Mouse (Mus musculus) monocyte, adult 2 months (primary cell): ENCODE measurements around the gene Hid1.
A peak's percentile ranks its signal among the peaks of the same experiment; 100 is the strongest.

Experiments used
- DNase-seq, 2 experiments: peaks; one replicate each; pipeline ENCODE4 v3.0.0; 2022; ENCODE audit warnings: low spot score in 2 of 2, low read depth in 1 of 2

Gene Hid1

DNA sequence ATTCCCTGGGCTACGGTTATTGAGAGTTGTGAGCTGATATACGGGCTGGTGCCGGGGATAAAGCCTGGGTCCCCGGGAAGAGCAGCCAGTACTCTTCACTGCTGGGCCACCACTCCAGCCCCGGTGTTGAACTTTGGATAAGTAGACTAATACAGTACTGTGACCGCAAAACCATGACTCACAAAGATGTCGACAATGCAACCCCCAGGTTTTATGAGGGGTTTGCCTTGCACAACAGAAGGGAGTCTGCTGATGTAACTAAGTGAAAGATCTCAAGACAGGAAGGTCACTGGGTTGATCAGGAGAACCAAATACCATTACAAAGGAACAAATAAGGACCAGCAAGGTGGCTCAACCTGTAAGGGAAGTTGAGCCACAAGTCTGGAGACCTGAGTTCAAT is 9.2 kb upstream of the Hid1 start:
- no peak for DNase-seq

DNA sequence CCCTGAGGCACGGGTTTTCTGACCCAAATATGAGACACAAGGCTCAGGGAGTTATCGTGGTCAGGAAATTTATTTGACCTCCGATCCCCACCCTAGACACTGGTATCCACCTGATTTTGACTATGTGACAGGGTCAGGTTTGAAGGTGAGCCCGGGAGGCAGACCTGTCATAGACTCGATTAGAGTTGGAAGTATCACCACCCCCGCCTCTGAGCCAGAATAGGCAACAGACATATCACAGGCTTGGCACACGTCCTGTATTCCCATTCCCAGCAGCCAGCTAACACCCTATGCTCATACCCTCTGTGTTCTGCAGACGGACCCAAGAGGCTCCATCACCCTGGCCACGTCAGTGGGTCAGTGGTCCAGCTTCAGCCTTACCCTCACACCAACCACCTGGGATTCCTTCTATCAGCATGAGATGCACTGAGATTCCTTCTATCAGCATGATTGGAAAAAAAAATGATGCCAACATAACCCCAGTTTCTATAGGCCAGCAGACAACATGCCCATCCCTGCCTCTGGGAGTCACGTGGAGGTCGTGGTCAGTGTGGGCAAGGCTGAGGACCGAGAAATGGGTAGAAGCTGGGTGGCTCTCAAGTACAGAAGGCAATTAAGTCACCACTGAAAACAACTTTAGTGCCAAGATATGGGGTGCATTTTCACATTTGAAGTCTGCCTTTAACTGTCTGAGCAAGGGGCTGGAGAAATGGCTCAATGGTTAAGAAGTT is 7.3 kb upstream of the Hid1 start:
- no peak for DNase-seq

DNA sequence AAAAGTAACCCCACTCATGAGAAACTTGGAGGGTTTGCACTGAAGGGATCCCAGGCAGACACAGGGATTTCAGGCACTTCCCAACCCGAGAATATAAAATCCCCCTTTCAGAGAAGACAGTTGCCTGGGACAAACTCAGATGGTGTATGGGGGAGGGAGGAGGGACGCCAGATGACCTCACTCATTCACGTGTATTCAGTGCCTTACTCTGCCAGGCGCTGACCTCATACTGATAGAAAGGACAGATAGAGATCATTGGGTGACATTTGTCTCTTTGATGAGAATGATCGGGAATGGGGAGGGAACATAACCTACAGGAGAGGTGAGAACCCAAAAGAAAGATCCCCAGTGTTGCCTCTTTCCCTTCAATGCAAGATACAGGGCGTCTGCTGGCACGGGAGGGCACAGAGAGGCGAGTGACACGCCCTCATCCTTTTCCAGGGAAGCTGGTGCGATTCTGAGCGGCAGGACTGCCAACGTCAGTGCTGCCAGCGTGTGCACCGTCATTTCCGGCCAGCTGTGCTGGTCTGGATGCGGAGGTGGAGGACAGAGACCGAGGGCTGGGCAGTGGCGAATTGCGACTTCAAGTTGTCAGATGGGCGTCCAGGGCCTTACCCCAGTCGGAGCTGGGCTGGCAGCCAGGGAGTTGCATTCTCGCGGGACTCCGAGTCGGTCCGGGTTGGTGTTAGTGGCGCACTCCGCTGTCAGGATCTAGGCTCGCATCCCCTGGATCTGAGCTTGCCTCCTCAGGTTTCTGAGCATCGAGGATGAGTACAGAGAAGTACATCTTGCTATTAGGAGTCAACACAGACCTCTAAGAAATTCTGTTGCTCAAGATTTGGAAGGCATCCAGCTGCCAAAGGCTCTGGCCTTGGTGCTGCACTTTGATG is 6.5 kb upstream of the Hid1 start:
- no peak for DNase-seq

DNA sequence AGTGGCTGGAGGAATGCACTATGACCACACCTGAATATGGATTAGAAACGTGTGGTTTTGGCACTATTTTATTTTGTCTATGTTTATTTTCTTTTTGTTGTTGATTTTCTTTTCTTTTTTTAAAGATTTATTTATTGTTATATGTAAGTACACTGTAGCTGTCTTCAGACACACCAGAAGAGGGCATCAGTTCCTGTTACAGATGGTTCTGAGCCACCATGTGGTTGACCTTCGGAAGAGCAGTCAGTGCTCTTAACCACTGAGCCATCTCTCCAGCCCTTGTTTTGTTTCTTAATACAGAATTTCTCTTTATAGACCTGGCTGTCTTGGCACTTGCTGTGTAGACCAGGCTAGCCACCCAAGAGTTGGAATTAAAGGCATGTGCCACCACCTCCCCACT is 5.2 kb upstream of the Hid1 start:
- no peak for DNase-seq

DNA sequence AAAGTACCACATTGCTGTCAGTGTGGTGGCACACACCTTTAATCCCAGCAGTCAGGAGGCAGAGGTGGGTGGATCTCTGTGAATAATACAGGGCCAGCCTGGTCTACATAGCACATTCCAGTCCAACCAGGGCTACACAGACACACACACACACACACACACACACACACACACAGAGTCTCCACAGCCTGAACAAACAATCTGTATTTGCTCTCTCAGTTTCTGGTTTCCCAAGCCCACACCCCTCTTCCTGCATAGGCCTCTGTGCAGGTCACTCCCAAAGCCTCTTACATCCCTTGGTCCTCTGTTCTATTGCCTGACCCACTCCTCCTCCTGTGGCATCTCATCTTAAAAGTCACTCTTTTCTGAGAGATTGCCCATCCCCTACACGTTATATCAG is 4.5 kb upstream of the Hid1 start:
- no peak for DNase-seq

DNA sequence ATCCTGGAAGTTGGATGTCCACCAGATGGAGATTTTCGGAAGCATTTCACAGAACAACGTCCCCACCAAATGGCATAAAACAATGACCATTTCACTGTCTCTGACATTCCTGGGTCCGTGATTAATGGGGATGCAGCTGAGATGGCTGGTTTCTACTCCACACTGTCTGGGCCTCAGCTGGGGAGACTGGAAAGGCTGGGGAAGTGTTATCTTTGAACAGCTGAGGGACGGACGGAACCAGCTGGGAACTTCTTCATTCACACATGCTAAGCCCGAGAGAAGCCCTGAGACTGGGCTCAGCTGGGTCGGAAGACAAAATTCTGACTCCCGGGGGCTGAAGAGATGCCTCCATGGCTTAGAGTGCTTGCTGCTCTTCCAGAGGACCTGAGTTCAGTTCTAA is 3.8 kb upstream of the Hid1 start:
- DNase-seq: no peak

DNA sequence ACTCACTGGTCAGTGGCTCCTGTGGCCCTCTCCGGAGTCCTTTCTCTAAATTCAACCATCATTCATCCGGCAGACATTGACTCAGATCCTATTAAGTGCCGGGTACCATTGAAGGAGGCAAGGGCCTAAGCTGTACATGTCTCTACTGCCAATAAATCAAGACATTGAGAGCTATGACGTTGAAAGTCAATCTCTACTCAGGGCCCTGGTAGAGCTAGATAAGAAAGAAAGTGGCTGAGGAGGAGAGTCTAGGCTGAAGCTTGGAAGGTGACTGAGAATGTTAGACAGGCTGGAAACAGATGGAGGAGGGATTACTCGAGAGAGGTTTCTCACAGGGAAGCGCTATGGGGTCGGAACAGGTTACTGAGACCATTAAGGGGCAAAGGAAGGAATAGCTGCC is 2.8 kb upstream of the Hid1 start:
- DNase-seq: no peak

DNA sequence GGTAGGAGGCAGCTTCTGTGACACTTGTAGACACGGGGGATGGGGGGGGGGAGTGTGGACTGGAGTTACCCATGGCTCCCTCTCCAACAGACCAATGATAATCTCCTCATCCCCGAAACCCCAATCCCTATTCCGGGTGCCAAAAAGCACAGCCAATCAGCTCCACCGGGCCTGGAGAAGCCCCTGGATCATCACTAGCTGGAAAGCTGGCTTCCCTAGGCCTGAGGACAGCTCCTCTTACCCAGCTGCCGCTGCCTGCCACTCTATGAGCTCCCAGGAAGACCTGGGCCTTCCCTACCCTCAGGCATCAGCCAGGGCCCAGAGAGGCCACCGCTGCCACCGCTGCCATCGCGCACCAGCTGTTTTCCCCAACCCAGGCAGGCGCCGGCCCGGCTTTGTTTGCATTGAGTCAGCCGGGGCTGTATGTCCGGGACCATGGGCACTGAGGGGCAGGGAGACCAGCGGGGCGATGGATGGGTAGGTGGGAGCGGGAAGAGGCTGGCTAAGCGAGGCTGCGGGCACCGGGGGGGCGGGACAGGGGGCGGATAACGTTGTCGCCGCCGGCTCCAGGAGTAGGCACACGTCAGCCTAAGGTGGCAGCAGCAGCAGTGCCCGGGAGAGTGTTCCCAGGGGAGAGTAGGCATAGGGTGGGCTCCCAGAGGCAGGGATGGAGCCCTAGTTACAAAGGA is 706 bp downstream of the Hid1 start:
- no peak for DNase-seq

DNA sequence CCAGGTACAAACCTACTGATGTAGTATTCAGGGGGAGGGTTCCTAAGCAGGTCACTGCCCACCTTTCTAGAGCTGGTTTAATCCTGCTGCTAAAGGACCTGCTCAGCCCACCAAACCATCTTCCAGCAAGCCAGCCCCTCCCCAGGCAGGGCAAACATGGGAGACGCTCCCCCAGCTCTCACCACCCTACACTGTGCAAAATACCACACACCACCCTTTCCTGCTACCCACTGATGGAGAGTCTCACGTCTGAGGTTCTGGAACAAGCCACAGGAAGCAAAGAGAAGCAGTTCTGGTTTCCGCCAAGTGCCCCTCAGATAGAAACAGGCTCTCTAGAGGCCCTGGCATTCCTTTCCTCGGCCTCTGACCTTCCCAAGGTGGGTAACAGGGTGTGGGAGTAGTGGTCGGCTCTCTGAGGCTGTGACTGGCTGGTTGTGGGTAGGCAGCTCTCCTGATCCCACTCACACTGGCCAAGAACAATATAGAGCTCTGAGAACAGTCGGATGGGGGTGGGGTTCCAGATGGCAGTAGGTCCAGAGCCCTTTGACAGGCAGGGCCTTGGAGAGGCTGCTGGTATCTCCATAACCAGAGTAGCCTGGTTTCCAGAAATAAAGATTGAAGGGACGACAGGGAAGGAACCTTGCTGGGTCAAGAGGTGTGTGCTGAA is 1.4 kb downstream of the Hid1 start:
- no peak for DNase-seq

DNA sequence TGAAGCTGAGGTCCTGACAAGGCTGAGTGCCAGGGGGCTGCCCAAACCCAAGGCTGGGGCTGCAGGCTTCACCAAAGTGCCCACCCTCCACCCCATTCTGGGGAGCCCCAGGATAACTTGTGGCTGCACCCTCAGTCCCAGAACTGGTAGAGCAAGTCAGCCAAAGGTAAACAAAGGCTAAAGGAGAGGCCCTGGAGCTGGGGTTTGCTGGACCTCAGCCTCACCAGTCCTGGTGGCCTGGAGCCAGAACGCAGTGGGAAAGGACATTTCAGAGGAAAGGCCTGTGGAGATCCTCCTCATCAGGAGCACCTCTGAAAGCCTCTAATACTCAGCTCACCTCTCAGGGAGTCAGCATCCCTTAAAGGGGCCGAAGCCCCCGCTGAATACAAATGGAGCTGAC is 3.4 kb downstream of the Hid1 start:
- no peak for DNase-seq

DNA sequence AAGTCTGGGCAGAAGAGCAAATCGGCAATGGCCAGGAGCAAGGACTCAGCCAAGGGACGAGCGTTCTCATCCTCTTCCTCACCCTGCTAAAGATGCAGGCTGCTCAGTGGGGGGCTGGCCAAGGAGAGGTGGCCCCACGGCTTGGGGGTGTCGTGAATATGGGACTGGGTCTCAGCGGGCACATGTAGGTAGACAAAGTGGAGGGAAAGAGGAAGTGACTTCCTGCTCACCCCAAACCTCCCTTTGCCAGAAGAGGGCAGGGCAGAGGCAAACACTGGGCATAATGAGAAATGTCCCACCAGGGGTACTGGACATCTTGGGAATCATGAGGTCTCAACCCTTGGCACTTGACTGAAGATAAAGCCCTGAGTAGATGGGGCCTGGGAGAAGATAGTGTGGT is 7.8 kb downstream of the Hid1 start:
- DNase-seq: no peak

DNA sequence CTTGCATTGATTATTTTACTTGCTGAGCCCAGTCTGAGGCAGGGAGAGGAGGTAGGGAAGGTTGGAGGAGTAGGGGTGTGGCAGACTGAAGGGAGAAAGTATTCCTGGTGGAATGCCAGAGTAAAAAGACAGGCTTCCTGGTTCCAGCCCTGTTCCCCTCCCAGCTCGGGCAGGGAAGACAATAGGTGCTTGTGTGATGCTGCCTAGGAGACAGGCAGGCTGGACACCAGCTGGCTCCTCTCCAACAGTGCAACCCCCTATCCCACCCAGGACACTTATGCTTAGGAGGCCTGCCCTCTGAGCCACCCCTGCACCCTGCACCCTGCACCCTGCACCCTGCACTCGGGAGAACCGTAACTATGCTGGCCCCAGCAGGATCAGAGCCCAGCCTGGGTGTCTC is 8.3 kb downstream of the Hid1 start:
- DNase-seq: no peak

DNA sequence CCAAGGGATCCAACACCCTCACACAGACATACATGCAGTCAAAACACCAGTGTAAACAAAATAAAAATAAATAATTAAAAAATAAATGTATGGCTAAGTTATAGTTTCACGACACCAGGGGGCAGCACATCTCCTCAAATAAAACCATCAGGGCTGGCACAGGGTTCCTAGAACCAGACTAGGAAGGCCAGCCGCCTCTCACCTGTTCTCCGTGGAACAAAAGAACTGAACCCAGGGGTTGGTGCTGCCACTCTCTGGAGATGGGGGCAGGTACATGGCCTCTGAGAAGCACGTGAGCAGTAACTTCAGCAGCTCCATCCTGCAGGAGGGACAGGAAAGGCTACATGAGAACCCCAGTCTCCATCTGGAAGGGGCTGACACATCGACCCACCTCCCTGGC is 9.1 kb downstream of the Hid1 start:
- peak in 1 of 2 experiments; percentile 38 for DNase-seq

DNA sequence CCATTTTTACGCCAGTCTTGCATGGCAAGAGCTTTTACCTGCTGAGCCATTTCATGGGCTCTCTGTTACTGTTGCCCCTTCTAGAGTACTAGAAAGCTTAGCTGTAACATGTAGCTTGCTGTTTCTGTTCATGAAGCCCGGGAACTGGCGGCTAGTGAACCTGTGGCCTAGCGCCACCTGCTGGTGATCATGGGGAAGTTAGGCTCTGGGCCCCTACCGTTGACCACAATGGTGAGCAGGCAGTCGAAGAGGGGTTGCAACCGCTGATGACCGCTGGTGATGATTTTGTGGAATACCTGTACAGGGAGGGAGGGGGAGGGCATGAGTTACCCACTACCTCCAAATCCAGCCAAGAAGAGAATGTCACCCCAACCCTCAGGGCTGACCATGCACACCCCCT is 13.4 kb downstream of the Hid1 start:
- DNase-seq: peak in 1 of 2 experiments; percentile 36

DNA sequence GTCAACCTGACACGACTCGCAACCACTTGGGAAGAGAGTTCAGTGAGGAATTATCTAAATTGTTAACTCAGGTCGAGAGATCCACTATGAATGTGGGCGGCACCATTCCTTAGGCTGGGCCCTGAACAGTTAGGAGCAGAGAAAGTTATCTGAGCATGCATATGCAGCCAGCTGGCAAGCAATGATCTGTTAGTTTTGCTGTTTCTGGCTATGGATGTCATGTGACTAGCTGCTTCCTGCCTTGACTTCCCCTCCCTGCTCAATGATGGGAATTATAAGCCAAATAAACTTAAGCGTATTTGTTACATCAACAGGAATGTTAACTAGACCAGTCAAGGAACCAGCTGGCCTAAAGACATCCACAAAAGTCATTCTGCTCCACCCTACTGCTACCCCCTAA is 14.2 kb downstream of the Hid1 start:
- DNase-seq: no peak

DNA sequence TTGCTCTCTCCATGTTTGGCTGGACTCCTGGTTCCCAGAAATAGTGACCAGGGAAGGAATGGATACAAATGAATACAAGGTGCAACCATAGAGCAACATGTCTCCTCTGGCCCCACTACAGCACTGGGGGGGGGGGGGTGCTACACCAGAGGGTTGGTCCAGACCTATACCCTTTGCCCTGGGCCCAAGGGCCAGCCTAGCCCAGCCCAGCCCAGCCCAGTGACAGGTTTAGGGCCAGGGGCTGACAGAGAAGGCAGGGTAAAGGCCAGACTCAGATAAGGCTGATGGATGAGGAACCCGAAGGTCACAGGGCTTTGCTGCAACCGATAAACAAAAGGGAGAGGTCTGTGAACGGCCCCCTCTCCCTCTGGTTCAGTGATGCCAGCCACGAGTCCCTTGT is 17.6 kb downstream of the Hid1 start:
- DNase-seq: no peak

DNA sequence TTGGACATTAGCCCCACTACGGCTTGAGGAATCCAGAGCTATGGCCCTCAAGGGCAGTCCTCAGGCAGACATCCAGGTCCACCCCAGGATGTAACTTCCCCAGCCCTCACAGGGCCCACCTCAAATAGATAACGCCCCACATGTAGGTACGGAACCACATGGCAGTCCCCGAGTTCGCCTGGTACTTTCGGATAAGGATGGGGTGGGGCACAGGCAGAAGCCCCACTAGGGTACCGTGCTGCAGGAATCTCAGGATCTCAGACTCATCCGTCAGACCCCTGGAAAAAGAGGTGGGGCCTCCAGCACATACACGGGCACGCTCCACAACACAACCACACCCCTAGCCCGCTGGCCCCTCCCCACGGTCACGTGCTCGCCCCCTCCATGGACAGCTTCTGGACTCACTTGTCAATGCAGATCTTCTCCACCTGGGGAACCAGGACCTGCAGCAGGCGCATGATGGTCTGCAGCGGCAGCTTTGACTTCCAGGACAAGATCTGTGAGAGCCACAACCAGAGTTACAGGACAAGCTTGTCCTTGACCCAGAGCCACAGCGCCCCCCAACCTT is 18.8 kb downstream of the Hid1 start:
- no peak for DNase-seq

DNA sequence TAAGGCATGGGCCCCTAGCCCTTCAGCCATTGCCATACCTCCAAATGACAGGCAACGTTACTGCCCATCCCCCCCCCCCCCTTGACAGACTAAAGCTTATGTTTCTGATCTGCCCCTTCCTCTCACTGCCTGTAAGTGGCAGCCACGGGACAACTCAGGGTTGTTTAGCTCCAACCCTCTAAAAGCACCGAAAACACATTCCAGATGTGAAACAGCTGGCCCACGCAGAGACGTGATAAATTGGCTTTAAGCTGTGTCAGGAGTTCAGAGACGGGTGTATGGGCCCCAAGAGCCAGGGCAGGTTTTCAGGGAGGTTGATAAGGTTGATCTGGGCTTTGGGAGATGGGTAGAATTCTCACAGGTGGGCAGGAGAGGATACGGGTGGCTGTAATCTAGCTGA is 22.0 kb downstream of the Hid1 start:
- no peak for DNase-seq

DNA sequence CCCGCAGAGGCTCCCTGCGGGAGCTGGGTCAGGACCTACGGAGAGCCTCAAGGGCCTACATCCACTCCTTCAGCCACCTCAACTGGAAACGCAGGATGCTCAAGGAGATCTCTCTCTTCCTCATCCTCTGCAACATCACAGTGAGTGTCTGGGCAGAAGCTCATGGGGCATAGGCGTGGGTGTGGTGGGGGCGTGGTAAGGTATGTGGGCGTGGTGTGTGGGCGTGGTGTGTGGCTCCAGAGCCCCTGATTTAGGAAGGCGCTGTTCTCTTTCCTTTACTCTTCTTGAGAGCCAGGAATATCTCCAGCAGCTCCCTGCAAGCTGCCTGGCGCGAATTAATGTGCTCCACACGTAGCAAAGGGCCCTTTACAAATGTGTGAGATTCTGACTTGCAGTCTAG is 22.6 kb downstream of the Hid1 start:
- no peak for DNase-seq

DNA sequence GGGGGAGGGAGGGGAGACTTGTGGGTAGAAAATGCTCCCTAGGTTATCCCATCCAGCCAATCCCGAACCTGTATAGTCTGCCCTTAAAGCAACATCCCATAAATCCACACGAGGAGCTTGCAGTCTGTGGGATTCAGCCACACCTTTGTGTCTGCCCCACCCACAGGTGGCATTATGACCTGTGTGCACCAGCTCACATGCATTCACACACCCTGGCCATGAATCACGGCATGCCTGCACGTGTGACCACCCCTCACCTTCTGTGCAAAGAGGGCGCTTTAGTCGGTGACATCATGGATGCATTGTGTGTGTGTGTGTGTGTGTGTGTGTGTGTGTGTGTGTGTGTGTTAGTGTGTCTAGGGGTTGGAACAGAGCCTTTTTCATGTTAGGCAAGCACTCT is 25.7 kb downstream of the Hid1 start:
- no peak for DNase-seq

DNA sequence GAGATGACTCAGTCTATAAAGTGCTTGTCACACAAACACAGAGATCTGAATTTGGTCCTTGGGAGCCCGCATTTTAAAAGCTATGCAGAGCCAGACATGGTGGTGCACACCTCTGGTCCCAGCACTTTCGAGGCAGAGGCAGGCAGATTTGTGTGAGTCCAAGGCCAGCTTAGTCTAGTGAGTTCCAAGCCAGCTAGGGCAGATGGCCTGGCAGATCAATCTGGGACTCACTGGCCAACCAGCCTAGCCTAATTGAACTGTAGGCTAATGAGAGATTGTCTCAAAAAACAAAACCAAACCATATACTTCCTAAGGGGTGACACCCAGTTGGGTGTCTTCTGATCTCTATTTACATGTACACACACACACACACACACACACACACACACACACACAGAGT is 26.3 kb downstream of the Hid1 start:
- no peak for DNase-seq
